Mouse (Mus musculus) midbrain, embryonic 14.5 days (tissue): ENCODE results near the gene Dnaja3. TPM values are rescaled to one million over a fixed set of nuclear protein-coding genes. Genes with fewer than 3 reads are reported as not detected.
"Not testable (repeated sequence)": the region's sequence is repeated elsewhere in the genome, so short reads cannot be mapped to it uniquely, and the experiment has no call there.

ENCODE experiments used
- ATAC-seq: fragments of 200-750 bp; cut with Nextera tagmentation; 2 replicates; pipeline ENCODE4 v1.8.0; 2017; ENCODE audit warnings: moderate number of reproducible peaks, moderate library complexity; ENCODE audit not compliant: low FRiP score, low TSS enrichment
- DNase-seq: peaks from one replicate; pipeline ENCODE4 v3.0.0-alpha.2; 2015
- H3K27ac ChIP-seq: fragments of 300-500 bp; sonication (generic); replicated peaks from 2 replicates; pipeline ENCODE4 v1.5.1; 2014; ENCODE audit warnings: mild to moderate bottlenecking, low read depth, low read length, moderate library complexity
- H3K27me3 ChIP-seq: fragments of 300-500 bp; sonication (generic); 2 replicates; pipeline ENCODE4 v1.6.1; 2014; ENCODE audit warnings: low read length, control low read depth, mixed read lengths; ENCODE audit not compliant: control insufficient read depth, insufficient read depth
- H3K36me3 ChIP-seq: fragments of 300-500 bp; sonication (generic); 2 replicates; pipeline ENCODE4 v1.6.1; 2014; ENCODE audit warnings: low read length, control low read depth; ENCODE audit not compliant: control insufficient read depth, insufficient read depth
- H3K4me1 ChIP-seq: fragments of 300-500 bp; sonication (generic); 2 replicates; pipeline ENCODE4 v1.6.1; 2014; ENCODE audit warnings: mild to moderate bottlenecking, antibody characterized with exemption, low read length, control low read depth; ENCODE audit not compliant: control insufficient read depth, insufficient read depth
- H3K4me2 ChIP-seq: fragments of 300-500 bp; sonication (generic); 2 replicates; pipeline ENCODE4 v1.6.1; 2014; ENCODE audit warnings: mild to moderate bottlenecking, low read length, moderate library complexity
- H3K4me3 ChIP-seq: fragments of 300-500 bp; sonication (generic); replicated peaks from 2 replicates; pipeline ENCODE4 v1.5.1; 2014; ENCODE audit warnings: low read depth, low read length
- H3K9ac ChIP-seq: fragments of 300-500 bp; sonication (generic); replicated peaks from 2 replicates; pipeline ENCODE4 v1.6.1; 2014; ENCODE audit warnings: mild to moderate bottlenecking, low read length, moderate library complexity
- H3K9me3 ChIP-seq: fragments of 300-500 bp; sonication (generic); 2 replicates; pipeline ENCODE4 v1.6.1; 2016; ENCODE audit warnings: low read length, control low read depth, mixed read lengths; ENCODE audit not compliant: control insufficient read depth
- WGBS: fragments of 180-500 bp; shearing (Covaris S2); extraction: QIAGEN DNeasy Blood & Tissue Kit; methylation state at CpG from one replicate; pipeline ENCODE4 v1.1.7; 2014; 5-methylcytosine and 5-hydroxymethylcytosine counted together
- polyA plus RNA-seq: library from polyadenylated mRNA; unstranded; fragments of >200 nt; fragmentation: Nextera tagmentation; extraction: Ambion mirVana; gene quantifications from 2 replicates; pipeline ENCODE4 v1.2.1, GENCODE M21; 2014

Dnaja3 gene
- polyA plus RNA-seq, 1 experiment from 2014 or later = 55.0 TPM

GRCm38 (mm10) chr16:4678080-4678479 is 38.3 kb downstream of the Dnaja3 start:
- Histone ChIP-seq H3K9ac (no peak overlapping the region), H3K4me2 (peak overlapping the region; percentile 95; the same call in 1 of the 2 replicates), H3K9me3 (no peaks in the 10 kb centered on the region), H3K27ac (no peak overlapping the region), H3K4me3 (no peak overlapping the region), H3K36me3 (peaks cover 32% of the 10 kb centered on the region), H3K4me1 (peaks cover 4% of the 10 kb centered on the region; the same call in 1 of the 2 replicates), H3K27me3 (no peaks in the 10 kb centered on the region)
- no peak for DNase-seq
- ATAC-seq = no peak
- 83% methylated on average over 5 of the region's 5 CpGs for WGBS

- Histone ChIP-seq H3K4me2 (peak within 1 kb of the TSS; percentile 95), H3K9ac (peak within 1 kb of the TSS; percentile 70), H3K4me1 (peaks cover 4% of the 10 kb centered on the region; the same call in 1 of the 2 replicates), H3K27me3 (no peaks in the 10 kb centered on the region), H3K9me3 (no peaks in the 10 kb centered on the region), H3K27ac (peak within 1 kb of the TSS; percentile 49; the same call in 1 of the 2 replicates), H3K4me3 (peak within 1 kb of the TSS; percentile 58), H3K36me3 (peaks cover 19% of the 10 kb centered on the region)
- ATAC-seq (peak; percentile 91), DNase-seq (peak; percentile 93)
- WGBS = under 1% methylated on average over 47 of the region's 47 CpGs
These were observed 39.6 kb downstream of the Dnaja3 start, which contains the start of gene Coro7 for GRCm38 (mm10) chr16:4679121-4680018. Gene Coro7 (minus strand): TSS chr16:4679777.

GRCm38 (mm10) chr16:4680922-4681455 is 41.2 kb downstream of the Dnaja3 start:
- H3K9me3 ChIP-seq, H3K9ac ChIP-seq, H3K36me3 ChIP-seq, DNase-seq, H3K27me3 ChIP-seq, H3K4me3 ChIP-seq, H3K4me2 ChIP-seq, H3K27ac ChIP-seq, ATAC-seq: not testable (repeated sequence)
- H3K4me1 ChIP-seq = peaks cover 12% of the 10 kb centered on the region; the same call in 1 of the 2 replicates
- WGBS = 81% methylated on average over 3 of the region's 3 CpGs

- 82% methylated on average over 4 of the region's 4 CpGs for WGBS
- DNase-seq (no peak), ATAC-seq (no peak)
- no peaks in the 10 kb centered on the region for H3K27me3 ChIP-seq
- no peak overlapping the region for H3K27ac ChIP-seq
- peak overlapping the region; percentile 89; the same call in 1 of the 2 replicates for H3K4me3 ChIP-seq
- peaks cover 12% of the 10 kb centered on the region; the same call in 1 of the 2 replicates for H3K4me1 ChIP-seq
- peak overlapping the region; percentile 94 for H3K4me2 ChIP-seq
- no peaks in the 10 kb centered on the region for H3K9me3 ChIP-seq
- peaks cover 7% of the 10 kb centered on the region for H3K36me3 ChIP-seq
- H3K9ac ChIP-seq = no peak overlapping the region
These were observed 42.9 kb downstream of the Dnaja3 start for GRCm38 (mm10) chr16:4682628-4683179.

GRCm38 (mm10) chr16:4683193-4683580 is 43.4 kb downstream of the Dnaja3 start:
- peak overlapping the region; percentile 94 for H3K4me2 ChIP-seq
- peak overlapping the region; percentile 80 for H3K9ac ChIP-seq
- DNase-seq (no peak), ATAC-seq (no peak)
- no peaks in the 10 kb centered on the region for H3K9me3 ChIP-seq
- peaks cover 12% of the 10 kb centered on the region; the same call in 1 of the 2 replicates for H3K4me1 ChIP-seq
- peak overlapping the region; percentile 89 for H3K4me3 ChIP-seq
- peak overlapping the region; percentile 50 for H3K27ac ChIP-seq
- H3K27me3 ChIP-seq = no peaks in the 10 kb centered on the region
- H3K36me3 ChIP-seq = peaks cover 10% of the 10 kb centered on the region
- 34% methylated on average over 9 of the region's 9 CpGs for WGBS

GRCm38 (mm10) chr16:4683581-4684456 is 44.0 kb downstream of the Dnaja3 start:
- Histone ChIP-seq H3K4me1 (peaks cover 12% of the 10 kb centered on the region; the same call in 1 of the 2 replicates), H3K9me3 (no peaks in the 10 kb centered on the region), H3K27ac (peak overlapping the region; percentile 50), H3K36me3 (peaks cover 14% of the 10 kb centered on the region), H3K4me2 (peak overlapping the region; percentile 94), H3K4me3 (peak overlapping the region; percentile 89), H3K27me3 (no peaks in the 10 kb centered on the region), H3K9ac (peak overlapping the region; percentile 80)
- DNase-seq = peak; percentile 99
- peak; percentile 86 for ATAC-seq
- under 1% methylated on average over 54 of the region's 54 CpGs for WGBS

- H3K36me3 ChIP-seq = peaks cover 19% of the 10 kb centered on the region
- no peaks in the 10 kb centered on the region for H3K27me3 ChIP-seq
- peak overlapping the region; percentile 80 for H3K9ac ChIP-seq
- H3K4me1 ChIP-seq = peaks cover 9% of the 10 kb centered on the region; the same call in 1 of the 2 replicates
- no peaks in the 10 kb centered on the region for H3K9me3 ChIP-seq
- H3K27ac ChIP-seq = peak overlapping the region; percentile 50; the same call in 1 of the 2 replicates
- peak overlapping the region; percentile 89 for H3K4me3 ChIP-seq
- whole genome bisulfite sequencing = 2% methylated on average over 9 of the region's 9 CpGs
- H3K4me2 ChIP-seq = peak overlapping the region; percentile 94
- ATAC-seq = no peak
- no peak for DNase-seq
These were observed 44.6 kb downstream of the Dnaja3 start for GRCm38 (mm10) chr16:4684457-4684791.

- H3K27ac ChIP-seq, H3K9ac ChIP-seq, H3K4me2 ChIP-seq, H3K4me3 ChIP-seq, ATAC-seq, H3K9me3 ChIP-seq, H3K4me1 ChIP-seq, DNase-seq, H3K27me3 ChIP-seq: not testable (repeated sequence)
- WGBS = 99% methylated on average over 4 of the region's 4 CpGs
- peaks cover 69% of the 10 kb centered on the region for H3K36me3 ChIP-seq
These were observed 49.6 kb downstream of the Dnaja3 start for GRCm38 (mm10) chr16:4689371-4689770.
